Mouse (Mus musculus) G1E (cell line): ENCODE measurements at regions not wholly inside any gene's neighbourhood (a gene's known extent, or its start where the extent isn't known, plus 50 kb on each side); places are given as distances from the start of the nearest gene placed in this dataset.

ENCODE experiments used
- ATAC-seq: 2 replicates; pipeline ENCODE4 v1.8.0; 2016; ENCODE audit warnings: mild to moderate bottlenecking; ENCODE audit not compliant: insufficient number of reproducible peaks, poor library complexity, low FRiP score, severe bottlenecking; ENCODE audit errors: extremely low read depth
- DNase-seq: peaks from one replicate; pipeline ENCODE4 v3.0.0; 2012; ENCODE audit warnings: low spot score
- H3K27me3 ChIP-seq: 2 replicates; pipeline ENCODE4 v1.6.1; 2012; ENCODE audit warnings: mild to moderate bottlenecking, low read length, inconsistent platforms; ENCODE audit not compliant: insufficient read depth
- H3K36me3 ChIP-seq: replicated peaks from 2 replicates; pipeline ENCODE3; 2012; ENCODE audit warnings: mild to moderate bottlenecking, inconsistent platforms
- H3K4me1 ChIP-seq: 2 replicates; pipeline ENCODE4 v1.6.1; 2012; ENCODE audit warnings: low read depth, low read length, inconsistent platforms, mixed read lengths; ENCODE audit not compliant: insufficient read depth
- H3K4me3 ChIP-seq: 2 replicates; pipeline ENCODE4 v1.5.1; 2012; ENCODE audit warnings: low read depth, mild to moderate bottlenecking, inconsistent platforms, low read length, moderate library complexity, mixed read lengths
- H3K9me3 ChIP-seq: replicated peaks from 2 replicates; pipeline ENCODE4 v1.6.1; 2012; ENCODE audit warnings: inconsistent platforms
- CTCF ChIP-seq: IDR thresholded peaks from 2 replicates; pipeline ENCODE4 v1.5.1; 2012; ENCODE audit warnings: low read depth, low read length, inconsistent platforms, mixed read lengths
- GATA1 ChIP-seq: IDR thresholded peaks from 2 replicates; pipeline ENCODE4 v1.6.1; 2012; ENCODE audit warnings: borderline replicate concordance, low read length, inconsistent platforms, mixed read lengths
- GATA2 ChIP-seq: IDR thresholded peaks from 2 replicates; pipeline ENCODE4 v1.6.1; 2012; ENCODE audit warnings: low read depth, low read length, inconsistent platforms, borderline replicate concordance
- POLR2AphosphoS5 ChIP-seq: IDR thresholded peaks from 2 replicates; pipeline ENCODE4 v1.6.1; 2012; ENCODE audit warnings: low read depth, low read length, inconsistent platforms; ENCODE audit not compliant: insufficient replicate concordance
- TAL1 ChIP-seq: conservative IDR thresholded peaks from 2 replicates; pipeline ENCODE4 v1.6.1; 2012; ENCODE audit warnings: low read depth, low read length, inconsistent platforms, mixed read lengths

DNA sequence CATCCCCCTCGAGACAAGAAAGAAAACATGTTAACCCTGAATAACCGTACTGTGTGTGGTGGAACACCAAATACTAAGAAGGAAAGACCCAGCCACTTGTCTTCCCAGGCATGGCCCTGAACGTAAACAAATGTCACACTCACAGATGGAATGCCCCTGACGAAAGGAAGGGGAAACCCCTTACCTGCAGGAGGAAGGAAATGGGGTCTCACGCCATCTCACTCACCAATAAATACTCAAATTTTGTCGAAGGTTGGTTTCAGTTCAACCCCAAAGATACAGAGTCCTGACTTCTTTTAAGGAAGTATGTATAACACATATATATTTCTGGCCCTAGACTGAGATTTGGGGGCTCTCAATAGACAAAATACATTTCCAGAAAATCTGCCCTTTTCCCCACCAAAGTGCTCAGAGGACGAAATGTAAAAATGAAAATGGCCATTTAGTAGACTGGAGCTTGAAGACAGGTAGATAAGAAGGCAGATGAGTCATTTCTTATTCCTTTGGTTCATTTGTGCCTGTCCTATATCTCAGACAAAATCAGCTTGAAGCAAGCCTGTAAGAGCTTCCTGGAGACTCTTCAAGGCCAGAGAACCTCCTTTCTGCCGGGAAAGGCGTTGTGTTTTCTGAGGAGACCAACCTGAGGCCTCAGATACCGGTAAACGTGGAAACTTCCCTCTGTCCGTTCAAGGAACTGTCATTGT is 114.1 kb downstream of the Cd83 start:
- Histone ChIP-seq H3K36me3 (no peaks in the 10 kb centered on the region), H3K27me3 (peaks cover 2% of the 10 kb centered on the region), H3K9me3 (no peaks in the 10 kb centered on the region), H3K4me1 (no peaks in the 10 kb centered on the region), H3K4me3 (no peak overlapping the region)
- no peak for DNase-seq
- ATAC-seq: no peak
- TF ChIP-seq POLR2AphosphoS5: no peak
- no peak for TF ChIP-seq GATA2
- TF ChIP-seq GATA1: no peak
- TF ChIP-seq TAL1: no peak

- Histone ChIP-seq H3K9me3 (no peaks in the 10 kb centered on the region), H3K4me3 (no peak overlapping the region), H3K27me3 (peaks cover 2% of the 10 kb centered on the region; the same call in 1 of the 2 replicates), H3K36me3 (no peaks in the 10 kb centered on the region), H3K4me1 (no peaks in the 10 kb centered on the region)
- ATAC-seq: no peak
- no peak for DNase-seq
- TF ChIP-seq GATA1: no peak
- TF ChIP-seq POLR2AphosphoS5: no peak
- no peak for TF ChIP-seq CTCF
- no peak for TF ChIP-seq GATA2
- no peak for TF ChIP-seq TAL1
Measured at GRCm38 (mm10) chr13:43900115-43900514, 115.5 kb downstream of the Cd83 start.

GRCm38 (mm10) chr13:43900758-43901157 is 116.2 kb downstream of the Cd83 start:
- ATAC-seq (no peak), DNase-seq (no peak)
- Histone ChIP-seq H3K4me1 (no peaks in the 10 kb centered on the region), H3K4me3 (no peak overlapping the region), H3K27me3 (peaks cover 2% of the 10 kb centered on the region; the same call in 1 of the 2 replicates), H3K9me3 (no peaks in the 10 kb centered on the region), H3K36me3 (no peaks in the 10 kb centered on the region)
- TF ChIP-seq GATA1 (no peak), TAL1 (no peak), POLR2AphosphoS5 (no peak), CTCF (no peak), GATA2 (no peak)

DNA sequence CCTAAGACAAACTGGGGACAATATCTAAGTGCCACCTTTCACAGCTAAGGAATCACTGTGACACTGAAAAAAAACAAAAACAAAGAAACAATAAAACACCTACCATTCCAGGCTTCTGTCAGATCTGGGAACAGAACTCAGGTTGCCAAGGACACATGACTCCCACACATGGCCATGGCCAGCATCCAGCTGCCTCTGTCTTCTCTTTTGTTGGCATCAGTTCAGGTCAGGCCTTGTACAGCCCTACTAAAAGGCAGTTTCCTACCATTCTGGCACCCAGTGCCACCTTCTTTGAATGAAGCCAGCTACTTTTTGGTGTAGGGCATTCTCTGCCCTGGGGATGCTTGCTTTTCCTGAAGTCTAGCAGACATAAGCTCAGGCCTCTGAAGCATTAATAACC is 118.8 kb downstream of the Cd83 start:
- TF ChIP-seq GATA2 (no peak), TAL1 (no peak), GATA1 (no peak), CTCF (no peak), POLR2AphosphoS5 (no peak)
- no peaks in the 10 kb centered on the region for H3K4me1 ChIP-seq
- H3K36me3 ChIP-seq: no peaks in the 10 kb centered on the region
- DNase-seq (no peak), ATAC-seq (no peak)
- H3K9me3 ChIP-seq: no peaks in the 10 kb centered on the region
- H3K4me3 ChIP-seq: no peak overlapping the region
- peaks cover 4% of the 10 kb centered on the region; the same call in 1 of the 2 replicates for H3K27me3 ChIP-seq

DNA sequence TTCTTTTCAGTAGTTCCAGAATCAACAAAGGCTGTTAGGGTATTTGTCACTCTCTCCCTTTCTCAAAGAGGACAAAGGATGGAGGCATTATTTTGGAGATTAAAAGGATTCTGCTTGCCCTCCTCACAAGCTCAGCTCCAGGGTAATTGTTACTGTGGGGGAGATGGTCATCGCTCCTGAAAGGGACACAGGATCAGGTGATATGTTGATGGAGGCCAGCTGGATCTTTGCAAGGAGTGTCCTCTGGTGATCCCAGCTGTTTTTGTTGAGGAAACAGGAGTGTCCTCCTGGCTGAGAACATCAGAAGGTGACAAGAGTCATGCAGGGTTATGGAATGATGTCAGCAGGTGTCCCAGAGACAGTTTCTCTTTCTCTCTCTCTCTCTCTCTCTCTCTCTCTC is 119.7 kb downstream of the Cd83 start:
- Histone ChIP-seq H3K27me3 (peaks cover 4% of the 10 kb centered on the region), H3K36me3 (no peaks in the 10 kb centered on the region), H3K4me3 (no peak overlapping the region), H3K9me3 (no peaks in the 10 kb centered on the region), H3K4me1 (no peaks in the 10 kb centered on the region)
- TF ChIP-seq POLR2AphosphoS5: no peak
- no peak for TF ChIP-seq CTCF
- DNase-seq (no peak), ATAC-seq (no peak)

- H3K9me3 ChIP-seq: no peaks in the 10 kb centered on the region
- ATAC-seq (no peak), DNase-seq (no peak)
- peaks cover 4% of the 10 kb centered on the region for H3K27me3 ChIP-seq
- TF ChIP-seq GATA2 (no peak), POLR2AphosphoS5 (no peak), TAL1 (no peak), GATA1 (no peak), CTCF (no peak)
- no peak overlapping the region for H3K4me3 ChIP-seq
- no peaks in the 10 kb centered on the region for H3K4me1 ChIP-seq
- H3K36me3 ChIP-seq: no peaks in the 10 kb centered on the region
Measured at GRCm38 (mm10) chr13:43906241-43906640, 121.7 kb downstream of the Cd83 start.

GRCm38 (mm10) chr13:43907425-43907824 is 122.8 kb downstream of the Cd83 start:
- DNase-seq (no peak), ATAC-seq (no peak)
- no peak for TF ChIP-seq POLR2AphosphoS5
- no peak for TF ChIP-seq TAL1
- no peak for TF ChIP-seq CTCF
- no peak for TF ChIP-seq GATA1
- TF ChIP-seq GATA2: no peak
- Histone ChIP-seq H3K27me3 (peaks cover 4% of the 10 kb centered on the region), H3K4me1 (no peaks in the 10 kb centered on the region), H3K36me3 (no peaks in the 10 kb centered on the region), H3K9me3 (no peaks in the 10 kb centered on the region), H3K4me3 (no peak overlapping the region)
